Mouse (Mus musculus) left cerebral cortex, postnatal 10 days (tissue): Measurements from ENCODE around the gene Gdpgp1. TPM values are rescaled to one million over a fixed set of nuclear protein-coding genes. Genes with fewer than 3 reads are reported as not detected.

ENCODE experiments used
- total RNA-seq, 2 experiments: library from RNA; stranded (reverse); gene quantifications; 2 replicates each; pipeline ENCODE4 v1.2.3; 2021

Gdpgp1 gene
- total RNA-seq, 2 experiments from 2014 or later = 6.0 to 7.0 TPM

Other genes with a start within 250 kb of the Gdpgp1 start
- 10 to 100 TPM; 15.8 to 16.7 TPM for gene Zfp710, start 208.1 kb upstream of the Gdpgp1 start, total RNA-seq
- gene Idh2, start 117.5 kb upstream of the Gdpgp1 start, total RNA-seq = 10 to 100 TPM; 44.8 to 45.6 TPM
- 10 to 100 TPM; 23.5 to 23.7 TPM for gene Sema4b, start 46.0 kb upstream of the Gdpgp1 start, total RNA-seq
- gene Cib1, start 52 bp upstream of the Gdpgp1 start, total RNA-seq = 10 to 100 TPM; 19.4 to 21.2 TPM
- gene Ttll13, start 13.5 kb downstream of the Gdpgp1 start, total RNA-seq = 1 to 10 TPM; 1.3 to 2.2 TPM
- gene Ngrn, start 28.4 kb downstream of the Gdpgp1 start, total RNA-seq = 10 to 100 TPM; 43.9 to 46.8 TPM
- gene Vps33b, start 36.8 kb downstream of the Gdpgp1 start, total RNA-seq = 10 to 100 TPM; 22.9 to 26.3 TPM
- 1 to 10 TPM; 5.1 to 8.8 TPM for gene Prc1, start 61.6 kb downstream of the Gdpgp1 start, total RNA-seq
- gene Rccd1, start 91.6 kb downstream of the Gdpgp1 start, total RNA-seq = 10 to 100 TPM; 15.7 to 20.8 TPM
- gene Unc45a, start 108.1 kb downstream of the Gdpgp1 start, total RNA-seq = 10 to 100 TPM; 52.5 to 54.1 TPM
- 10 to 100 TPM; 38.3 to 45.8 TPM for gene Hddc3, start 110.2 kb downstream of the Gdpgp1 start, total RNA-seq
- 100 to 1,000 TPM; 106 to 108 TPM for gene Man2a2, start 138.5 kb downstream of the Gdpgp1 start, total RNA-seq
- 1 to 10 TPM; 4.7 to 5.3 TPM for gene Fes, start 155.1 kb downstream of the Gdpgp1 start, total RNA-seq
- gene Furin, start 172.6 kb downstream of the Gdpgp1 start, total RNA-seq = 10 to 100 TPM; 44.8 TPM